Mouse (Mus musculus) layer of hippocampus, postnatal 14 days (tissue): Measurements from ENCODE around the gene Gli2. TPM values are rescaled to one million over a fixed set of nuclear protein-coding genes. Genes with fewer than 3 reads are reported as not detected.

ENCODE experiments used
- DNase-seq, 2 experiments: peaks; one replicate each; pipeline ENCODE4 v3.0.0; 2021 to 2022; ENCODE audit warnings: low spot score in 2 of 2, mixed read lengths in 1 of 2
- total RNA-seq, 2 experiments: library from RNA; stranded (reverse); gene quantifications; 2 replicates each; pipeline ENCODE4 v1.2.3; 2021

Gli2 gene
- total RNA-seq, 2 experiments from 2014 or later = 4.2 to 4.5 TPM

GRCm38 (mm10) chr1:118905319-118905718 lies 148.1 kb downstream of the Gli2 start:
- peak in 1 of 2 experiments; percentile 16 for DNase-seq

- no peak for DNase-seq
These were observed 148.5 kb downstream of the Gli2 start for GRCm38 (mm10) chr1:118904909-118905308.

- DNase-seq = no peak
These were observed 149.0 kb downstream of the Gli2 start for GRCm38 (mm10) chr1:118904431-118904830.

- DNase-seq = no peak
These were observed 149.7 kb downstream of the Gli2 start for GRCm38 (mm10) chr1:118903742-118904141.

GRCm38 (mm10) chr1:118901868-118902586 lies 151.4 kb downstream of the Gli2 start:
- no peak for DNase-seq

- DNase-seq = no peak
These were observed 155.1 kb downstream of the Gli2 start for GRCm38 (mm10) chr1:118898351-118898750.

- DNase-seq = peak in 1 of 2 experiments; percentile 15
These were observed 158.2 kb downstream of the Gli2 start for GRCm38 (mm10) chr1:118895026-118895762.

- DNase-seq = peak in 1 of 2 experiments; percentile 14
These were observed 162.0 kb downstream of the Gli2 start for GRCm38 (mm10) chr1:118891395-118891794.

- no peak for DNase-seq
These were observed 163.1 kb downstream of the Gli2 start for GRCm38 (mm10) chr1:118890125-118890875.

GRCm38 (mm10) chr1:118880781-118881247 lies 172.6 kb downstream of the Gli2 start:
- no peak for DNase-seq

- no peak for DNase-seq
These were observed 175.1 kb downstream of the Gli2 start for GRCm38 (mm10) chr1:118878291-118878690.

GRCm38 (mm10) chr1:118875227-118875626 lies 178.2 kb downstream of the Gli2 start:
- DNase-seq = no peak

GRCm38 (mm10) chr1:118873559-118873958 lies 179.9 kb downstream of the Gli2 start:
- DNase-seq = no peak

- peak in 1 of 2 experiments; percentile 14 for DNase-seq
These were observed 188.7 kb downstream of the Gli2 start for GRCm38 (mm10) chr1:118864735-118865134.

- peak in 1 of 2 experiments; percentile 12 for DNase-seq
These were observed 189.4 kb downstream of the Gli2 start for GRCm38 (mm10) chr1:118864031-118864430.

GRCm38 (mm10) chr1:118858101-118858500 lies 195.3 kb downstream of the Gli2 start:
- no peak for DNase-seq

- DNase-seq = no peak
These were observed 222.8 kb downstream of the Gli2 start for GRCm38 (mm10) chr1:118830658-118831057.

GRCm38 (mm10) chr1:118826614-118827013 lies 226.8 kb downstream of the Gli2 start:
- peak in 1 of 2 experiments; percentile 14 for DNase-seq

GRCm38 (mm10) chr1:118825467-118826219 lies 227.8 kb downstream of the Gli2 start:
- peak; percentile 4 to 19 for DNase-seq

- no peak for DNase-seq
These were observed 228.4 kb downstream of the Gli2 start for GRCm38 (mm10) chr1:118825035-118825434.

GRCm38 (mm10) chr1:118822258-118822657 lies 231.2 kb downstream of the Gli2 start:
- DNase-seq = no peak
